Mouse (Mus musculus) adrenal gland, postnatal 10 days (tissue): ENCODE measurements around the gene Prol1. TPM values are rescaled to one million over a fixed set of nuclear protein-coding genes. Genes with fewer than 3 reads are reported as not detected.
"Not testable (repeated sequence)": the region's sequence is repeated elsewhere in the genome, so short reads cannot be mapped to it uniquely, and the experiment has no call there.

Experiments used
- DNase-seq: peaks from one replicate; pipeline ENCODE4 v3.0.0; 2021; ENCODE audit warnings: mixed read lengths
- long read RNA-seq, 2 experiments: library from polyadenylated mRNA; stranded (forward); transcript quantifications; one replicate each; pipeline ENCODE4 v2.0.0; 2021
- total RNA-seq, 2 experiments: library from RNA; stranded (reverse); gene quantifications; 2 replicates each; pipeline ENCODE4 v1.2.3; 2021

Prol1 gene
- not detected for total RNA-seq
- long read RNA-seq, experiment 1, result 0 reads
- long read RNA-seq, experiment 2, result 0 reads

- no peak for DNase-seq
Observed at GRCm38 (mm10) chr5:88317012-88317411, at the start of gene Prol1. Prol1 (plus strand) TSS chr5:88317312.

DNA sequence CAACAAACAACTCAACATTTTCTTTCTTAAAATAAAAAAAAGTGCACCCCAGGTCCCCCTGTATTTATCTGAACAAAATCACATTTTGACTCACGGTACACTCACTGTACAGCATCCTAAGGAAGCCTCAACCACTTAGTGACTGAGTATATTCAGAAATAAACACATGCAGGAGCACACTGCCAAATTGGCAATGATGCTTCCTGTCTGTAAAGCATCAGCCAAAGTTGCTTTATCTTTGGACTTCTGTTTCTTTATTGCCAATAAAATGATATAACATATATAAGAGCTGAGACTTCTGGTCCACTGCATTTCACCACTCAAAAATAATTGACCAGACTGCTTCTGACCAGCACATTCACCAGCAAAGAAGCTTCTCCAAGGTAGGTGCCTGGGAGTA lies 48.5 kb upstream of the Prol1 start, which contains the start of gene Gm7714:
TSS of gene Gm7714 (plus strand) at position 301 of the 400 bp plus-strand sequence.
- DNase-seq, result no peak

GRCm38 (mm10) chr5:88311307-88311706 lies 5.8 kb upstream of the Prol1 start:
- not testable (repeated sequence) for DNase-seq

GRCm38 (mm10) chr5:88348533-88348932 lies 31.4 kb downstream of the Prol1 start:
- DNase-seq, result not testable (repeated sequence)

DNA sequence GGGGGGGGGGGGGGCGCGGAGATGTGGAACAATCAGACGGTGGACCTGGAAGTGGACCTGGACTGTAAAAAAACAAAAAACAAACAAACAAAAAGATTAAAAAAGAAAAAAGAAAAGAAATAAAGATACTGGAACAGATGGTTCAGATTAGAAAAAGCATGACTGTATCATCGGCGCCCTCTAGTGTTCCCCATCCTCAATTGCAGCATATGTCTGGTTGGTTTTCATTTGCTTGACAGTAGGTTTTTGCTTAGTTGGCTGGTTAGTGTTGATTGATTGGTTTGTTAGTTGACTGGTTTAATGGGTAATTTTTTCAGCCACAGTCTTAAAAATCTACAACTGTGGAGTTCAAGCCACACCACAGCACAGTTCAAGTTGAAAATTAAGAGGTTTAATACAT lies 47.7 kb downstream of the Prol1 start:
- DNase-seq, result peak; percentile 47

DNA sequence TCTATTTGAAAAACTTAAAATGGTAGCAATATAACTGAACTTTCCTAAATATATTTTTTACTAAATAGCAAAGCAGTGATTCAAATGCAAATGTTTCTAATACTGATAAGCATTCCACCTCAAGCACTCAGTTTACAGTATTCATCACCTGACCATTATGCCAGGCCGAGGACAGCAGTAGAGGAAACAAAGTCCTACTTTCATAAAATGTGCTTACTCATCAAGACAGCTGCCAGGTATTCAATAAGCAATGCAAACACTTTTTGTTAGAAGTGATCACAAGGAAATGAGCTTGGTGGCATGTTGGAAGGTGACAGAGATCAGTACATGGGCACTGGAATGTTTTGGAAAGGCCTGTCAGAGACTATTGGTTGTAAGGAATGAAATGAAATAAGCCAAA lies 49.8 kb downstream of the Prol1 start:
- no peak for DNase-seq

- no peak for DNase-seq
Observed at GRCm38 (mm10) chr5:88370578-88371232, 53.6 kb downstream of the Prol1 start.

GRCm38 (mm10) chr5:88372563-88372962 lies 55.5 kb downstream of the Prol1 start:
- DNase-seq, result no peak

GRCm38 (mm10) chr5:88375808-88376207 lies 58.7 kb downstream of the Prol1 start, which contains the start of gene Amtn:
Amtn (plus strand) TSS chr5:88376108.
- no peak for DNase-seq

Other genes starting within 250 kb of the Prol1 start
- gene Smr2, start 230.8 kb upstream of the Prol1 start, total RNA-seq, result not detected
- not detected for gene Gm11116, start 205.8 kb upstream of the Prol1 start, total RNA-seq
- gene Gm11115, start 163.2 kb upstream of the Prol1 start, total RNA-seq, result not detected
- gene Gm7714, start 48.4 kb upstream of the Prol1 start, total RNA-seq, result not detected
- gene Amtn, start 58.8 kb downstream of the Prol1 start, total RNA-seq, result not detected
- gene Ambn, start 138.7 kb downstream of the Prol1 start, total RNA-seq, result not detected
- not detected for gene Enam, start 170.7 kb downstream of the Prol1 start, total RNA-seq
- gene Jchain, start 210.6 kb downstream of the Prol1 start, total RNA-seq, result 1 to 10 TPM in 1 of 2 experiments, under 1 TPM in 1; 0.75 to 1.4 TPM
- gene Utp3, start 237.2 kb downstream of the Prol1 start, total RNA-seq, result 10 to 100 TPM; 30.5 to 31.9 TPM
- gene Rufy3, start 247.7 kb downstream of the Prol1 start, total RNA-seq, result 10 to 100 TPM; 20.7 to 32.5 TPM